Mouse (Mus musculus) heart, embryonic 12.5 days (tissue): Measurements from ENCODE around the gene Rasgrp4. TPM values are rescaled to one million over a fixed set of nuclear protein-coding genes. Genes with fewer than 3 reads are reported as not detected.
A peak's percentile ranks its signal among the peaks of the same experiment; 100 is the strongest.

Source experiments
- ATAC-seq: fragments of 200-750 bp; cut with Nextera tagmentation; 2 replicates; pipeline ENCODE4 v1.8.0; 2017; ENCODE audit warnings: moderate TSS enrichment, moderate library complexity; ENCODE audit not compliant: insufficient number of reproducible peaks, low FRiP score
- H3K27ac ChIP-seq: fragments of 300-500 bp; sonication (generic); 2 replicates; pipeline ENCODE4 v1.5.1; 2016; ENCODE audit warnings: mild to moderate bottlenecking, moderate library complexity; ENCODE audit not compliant: poor library complexity, severe bottlenecking
- H3K27me3 ChIP-seq: fragments of 300-500 bp; sonication (generic); replicated peaks from 2 replicates; pipeline ENCODE4 v1.6.1; 2016; ENCODE audit warnings: mild to moderate bottlenecking, moderate library complexity
- H3K36me3 ChIP-seq: fragments of 300-500 bp; sonication (generic); 2 replicates; pipeline ENCODE4 v1.6.1; 2016; ENCODE audit warnings: mild to moderate bottlenecking, moderate library complexity
- H3K4me1 ChIP-seq: fragments of 300-500 bp; sonication (generic); replicated peaks from 2 replicates; pipeline ENCODE4 v1.6.1; 2016; ENCODE audit warnings: mild to moderate bottlenecking
- H3K4me2 ChIP-seq: fragments of 300-500 bp; sonication (generic); 2 replicates; pipeline ENCODE4 v1.6.1; 2016; ENCODE audit warnings: mild to moderate bottlenecking, moderate library complexity
- H3K4me3 ChIP-seq: fragments of 300-500 bp; sonication (generic); 2 replicates; pipeline ENCODE4 v1.5.1; 2016; ENCODE audit warnings: mild to moderate bottlenecking
- H3K9ac ChIP-seq: fragments of 300-500 bp; sonication (generic); 2 replicates; pipeline ENCODE4 v1.6.1; 2016; ENCODE audit warnings: mild to moderate bottlenecking, moderate library complexity
- H3K9me3 ChIP-seq: fragments of 300-500 bp; sonication (generic); replicated peaks from 2 replicates; pipeline ENCODE4 v1.6.1; 2016; ENCODE audit warnings: mild to moderate bottlenecking, moderate library complexity
- WGBS: fragments of 180-500 bp; shearing (Covaris S2); methylation state at CpG from one replicate; pipeline ENCODE4 v1.1.7; 2016; 5-methylcytosine and 5-hydroxymethylcytosine counted together
- polyA plus RNA-seq: library from polyadenylated mRNA; unstranded; fragments of >200 nt; fragmentation: Nextera tagmentation; extraction: Ambion mirVana; gene quantifications from 2 replicates; pipeline ENCODE4 v1.2.1, GENCODE M21; 2016

The Rasgrp4 gene
- polyA plus RNA-seq, 1 experiment from 2014 or later, result 0.95 TPM

DNA sequence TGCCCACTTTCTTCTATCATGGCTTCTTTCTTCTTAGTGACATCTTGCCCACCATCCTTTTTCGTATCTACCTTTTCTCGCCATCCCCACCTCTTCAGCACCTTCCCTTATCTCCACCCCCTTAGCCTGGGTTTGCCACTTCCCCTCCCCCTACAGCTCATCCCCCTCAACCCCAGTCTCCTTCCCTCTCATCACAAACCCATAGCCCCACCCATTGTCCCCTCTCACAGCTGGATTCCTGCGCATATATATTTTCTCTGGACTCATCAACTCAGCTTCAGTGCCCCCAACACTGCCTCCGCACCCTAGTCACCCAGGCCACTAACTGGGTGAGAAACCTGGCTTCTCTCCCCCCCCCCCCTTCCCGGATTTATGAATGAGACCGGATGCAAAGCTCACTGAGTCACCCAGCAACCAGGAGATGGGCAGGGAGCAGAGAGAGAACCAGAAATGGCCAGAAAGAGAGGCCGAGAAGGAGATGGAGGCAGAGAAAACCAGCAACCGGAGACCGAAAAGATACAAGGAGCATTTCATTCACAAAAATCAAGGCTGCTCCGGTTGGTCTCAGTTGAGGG lies 33.6 kb downstream of the Rasgrp4 start:
- WGBS, result 4% methylated on average over 10 of the region's 10 CpGs
- peaks cover 39% of the 10 kb centered on the region for H3K27me3 ChIP-seq
- H3K4me1 ChIP-seq, result peaks cover 39% of the 10 kb centered on the region
- H3K4me2 ChIP-seq, result peak overlapping the region; percentile 89
- H3K4me3 ChIP-seq, result peak overlapping the region; percentile 67
- ATAC-seq, result no peak
- no peak overlapping the region; the same call in 1 of the 2 replicates for H3K9ac ChIP-seq
- H3K36me3 ChIP-seq, result 0 out of 2 replicates have a peak, but pooled peaks cover 1% of the 10 kb centered on the region
- H3K9me3 ChIP-seq, result no peaks in the 10 kb centered on the region
- H3K27ac ChIP-seq, result no peak overlapping the region

DNA sequence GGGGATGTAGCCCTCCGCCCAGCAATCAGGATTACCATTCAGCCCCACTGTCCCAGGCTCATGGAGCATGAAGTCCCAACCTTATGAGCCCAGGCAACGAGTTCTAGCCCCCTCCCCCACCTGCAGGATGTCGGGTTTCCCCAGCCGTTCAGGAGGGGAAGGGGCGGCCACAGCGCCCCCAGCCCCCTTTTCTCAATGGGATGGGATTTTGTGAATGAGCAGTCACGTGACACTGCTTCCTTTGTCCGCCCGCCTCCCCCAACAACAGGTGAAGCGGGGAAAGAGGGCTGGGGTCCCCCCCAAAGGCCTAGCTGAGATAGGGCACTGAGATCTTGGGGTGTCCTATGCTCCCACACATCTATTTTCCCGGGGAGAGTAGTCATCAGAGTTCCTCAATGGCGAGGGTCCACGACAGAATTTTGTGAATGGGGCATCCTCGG lies 34.2 kb downstream of the Rasgrp4 start:
- no peak overlapping the region for H3K27ac ChIP-seq
- H3K4me3 ChIP-seq, result peak overlapping the region; percentile 67

GRCm38 (mm10) chr7:29169231-29170065 lies 34.8 kb downstream of the Rasgrp4 start:
- H3K4me2 ChIP-seq, result peak overlapping the region; percentile 89
- H3K27ac ChIP-seq, result peak overlapping the region; percentile 67; the same call in 1 of the 2 replicates
- peaks cover 51% of the 10 kb centered on the region for H3K27me3 ChIP-seq
- ATAC-seq, result peak; percentile 82
- peak overlapping the region; percentile 67 for H3K4me3 ChIP-seq
- H3K9ac ChIP-seq, result peak overlapping the region; percentile 70
- H3K4me1 ChIP-seq, result peaks cover 38% of the 10 kb centered on the region
- H3K36me3 ChIP-seq, result peaks cover 14% of the 10 kb centered on the region
- under 1% methylated on average over 28 of the region's 39 CpGs for WGBS
- no peaks in the 10 kb centered on the region for H3K9me3 ChIP-seq

More for the DNA sequence above, 34.2 kb downstream of the Rasgrp4 start:
- H3K27me3 ChIP-seq, result peaks cover 45% of the 10 kb centered on the region
- 1% methylated on average over 14 of the region's 14 CpGs for WGBS
- peaks cover 38% of the 10 kb centered on the region for H3K4me1 ChIP-seq
- peak overlapping the region; percentile 70 for H3K9ac ChIP-seq
- H3K4me2 ChIP-seq, result peak overlapping the region; percentile 89
- no peaks in the 10 kb centered on the region for H3K9me3 ChIP-seq
- ATAC-seq, result no peak
- H3K36me3 ChIP-seq, result peaks cover 7% of the 10 kb centered on the region

DNA sequence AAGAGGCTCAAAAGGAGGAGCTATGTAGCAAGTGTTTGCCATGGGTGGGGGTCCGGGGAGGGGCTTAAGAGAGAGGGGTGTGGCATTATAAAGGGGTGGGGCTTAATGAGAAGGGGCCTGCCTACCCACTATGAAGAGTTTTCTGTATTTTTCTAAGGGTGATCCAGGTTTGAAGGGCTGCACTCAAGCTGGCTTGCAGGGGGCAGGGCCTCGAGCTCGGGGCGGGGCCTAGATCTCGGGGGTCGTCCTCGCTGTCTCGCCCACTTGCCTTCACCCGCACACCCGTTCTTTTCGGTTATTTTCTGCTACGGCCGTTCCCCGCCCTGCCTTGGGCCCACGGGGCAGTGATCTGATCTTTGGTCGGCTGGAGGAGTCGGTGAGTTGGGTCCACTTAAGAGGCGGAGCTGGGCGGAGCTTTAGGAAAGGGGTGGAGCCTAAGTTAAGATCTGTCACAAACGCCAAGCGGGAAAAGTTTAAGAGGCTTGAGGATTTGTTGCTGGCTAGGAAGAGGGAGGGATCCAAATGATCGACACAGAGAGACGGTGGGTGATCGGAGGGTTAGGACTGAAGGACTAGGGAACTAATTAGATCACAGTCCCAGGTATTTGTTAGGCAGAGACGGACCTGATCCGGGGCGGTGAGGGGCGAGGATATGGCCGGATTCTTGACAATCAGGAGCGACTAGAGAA lies 35.6 kb downstream of the Rasgrp4 start, which contains the start of the genes Ggn and Spred3:
TSS of gene Ggn (plus strand) at position 145 of the 689 bp plus-strand sequence.
TSS of gene Spred3 (minus strand) at position 346 of the 689 bp plus-strand sequence.
- WGBS, result 0% methylated on average over 30 of the region's 30 CpGs
- Histone ChIP-seq H3K4me3 (peak within 1 kb of the TSS; percentile 67), H3K36me3 (peaks cover 21% of the 10 kb centered on the region), H3K27ac (peak within 1 kb of the TSS; percentile 67), H3K9ac (peak within 1 kb of the TSS; percentile 70), H3K27me3 (peaks cover 56% of the 10 kb centered on the region), H3K4me1 (peaks cover 38% of the 10 kb centered on the region), H3K4me2 (peak within 1 kb of the TSS; percentile 89), H3K9me3 (no peaks in the 10 kb centered on the region)
- peak; percentile 71 for ATAC-seq

GRCm38 (mm10) chr7:29170755-29171561 lies 36.3 kb downstream of the Rasgrp4 start:
- Histone ChIP-seq H3K36me3 (peaks cover 29% of the 10 kb centered on the region), H3K4me1 (peaks cover 38% of the 10 kb centered on the region), H3K9me3 (no peaks in the 10 kb centered on the region), H3K4me2 (peak overlapping the region; percentile 89), H3K27ac (no peak overlapping the region), H3K9ac (peak overlapping the region; percentile 69), H3K4me3 (peak overlapping the region; percentile 67), H3K27me3 (peaks cover 56% of the 10 kb centered on the region)
- 2% methylated on average over 43 of the region's 43 CpGs for WGBS
- ATAC-seq, result no peak

- H3K4me2 ChIP-seq, result peak overlapping the region; percentile 89
- H3K4me3 ChIP-seq, result peak overlapping the region; percentile 67
- no peak for ATAC-seq
- H3K36me3 ChIP-seq, result peaks cover 35% of the 10 kb centered on the region
- no peaks in the 10 kb centered on the region for H3K9me3 ChIP-seq
- H3K27me3 ChIP-seq, result peaks cover 56% of the 10 kb centered on the region
- peaks cover 38% of the 10 kb centered on the region for H3K4me1 ChIP-seq
- 6% methylated on average over 33 of the region's 34 CpGs for WGBS
- H3K9ac ChIP-seq, result peak overlapping the region; percentile 69
- H3K27ac ChIP-seq, result no peak overlapping the region
Measured at GRCm38 (mm10) chr7:29171562-29172097, 37.0 kb downstream of the Rasgrp4 start.

DNA sequence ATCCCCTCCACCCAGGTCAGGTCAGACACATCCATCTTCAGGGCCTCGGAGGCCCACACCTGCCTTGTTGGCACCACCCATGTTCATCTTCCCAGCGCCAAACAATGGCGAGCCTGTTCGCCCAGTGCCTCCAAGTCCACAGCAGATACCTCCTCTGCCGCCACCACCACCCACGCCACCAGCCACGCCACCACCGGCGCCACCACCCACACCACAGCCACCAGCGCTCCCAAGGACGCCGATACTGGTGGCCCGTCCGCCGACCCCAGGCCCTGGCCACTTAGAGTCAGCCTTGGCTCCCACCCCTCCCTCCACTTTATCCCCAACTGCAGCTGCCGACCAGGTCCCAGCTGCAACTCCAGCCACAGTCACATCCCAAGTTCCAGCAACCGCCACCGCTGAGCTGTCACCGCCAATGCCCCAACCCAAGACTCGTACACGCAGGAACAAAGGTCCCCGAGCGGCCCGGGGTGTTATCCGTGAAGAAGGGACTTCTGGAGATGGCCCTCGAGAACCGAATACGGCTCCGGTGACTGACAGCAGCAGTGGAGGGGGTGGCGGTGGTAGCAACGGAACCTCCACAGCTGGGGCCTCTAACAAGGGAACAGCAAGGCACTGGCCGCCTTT lies 37.9 kb downstream of the Rasgrp4 start:
- WGBS, result 30% methylated on average over 32 of the region's 32 CpGs

GRCm38 (mm10) chr7:29178106-29178505 lies 43.5 kb downstream of the Rasgrp4 start:
- no peak for ATAC-seq
- Histone ChIP-seq H3K4me3 (no peak overlapping the region), H3K4me1 (peaks cover 18% of the 10 kb centered on the region), H3K9ac (no peak overlapping the region), H3K4me2 (0 out of 2 replicates have a peak overlapping the region, but pooled peaks have one; percentile 88), H3K27me3 (peaks cover 18% of the 10 kb centered on the region), H3K36me3 (peaks cover 42% of the 10 kb centered on the region), H3K9me3 (no peaks in the 10 kb centered on the region), H3K27ac (no peak overlapping the region)
- 88% methylated on average over 4 of the region's 4 CpGs for WGBS

More for the DNA sequence above, 37.9 kb downstream of the Rasgrp4 start:
- H3K4me3 ChIP-seq, result 0 out of 2 replicates have a peak overlapping the region, but pooled peaks have one; percentile 67
- ATAC-seq, result no peak
- 0 out of 2 replicates have a peak overlapping the region, but pooled peaks have one; percentile 89 for H3K4me2 ChIP-seq
- no peak overlapping the region for H3K27ac ChIP-seq
- peaks cover 54% of the 10 kb centered on the region for H3K27me3 ChIP-seq
- H3K4me1 ChIP-seq, result peaks cover 38% of the 10 kb centered on the region
- H3K9ac ChIP-seq, result no peak overlapping the region
- H3K36me3 ChIP-seq, result peaks cover 42% of the 10 kb centered on the region
- no peaks in the 10 kb centered on the region for H3K9me3 ChIP-seq

- peak overlapping the region; percentile 80 for H3K4me3 ChIP-seq
- H3K27me3 ChIP-seq, result peaks cover 7% of the 10 kb centered on the region; the same call in 1 of the 2 replicates
- ATAC-seq, result no peak
- peak overlapping the region; percentile 86 for H3K9ac ChIP-seq
- H3K36me3 ChIP-seq, result peaks cover 29% of the 10 kb centered on the region
- WGBS, result 28% methylated on average over 7 of the region's 7 CpGs
- peaks cover 18% of the 10 kb centered on the region for H3K4me1 ChIP-seq
- no peak overlapping the region for H3K27ac ChIP-seq
- H3K4me2 ChIP-seq, result peak overlapping the region; percentile 88
- H3K9me3 ChIP-seq, result no peaks in the 10 kb centered on the region
Measured at GRCm38 (mm10) chr7:29179323-29179722, 44.7 kb downstream of the Rasgrp4 start.
